Mouse (Mus musculus) megakaryocyte progenitor cell, adult 5-6 weeks (primary cell): Measurements from ENCODE around the gene Rnaseh2a. TPM values are rescaled to one million over a fixed set of nuclear protein-coding genes. Genes with fewer than 3 reads are reported as not detected.
A peak's percentile ranks its signal among the peaks of the same experiment; 100 is the strongest.

Experiments used
- ATAC-seq: replicated peaks from 2 replicates; pipeline ENCODE4 v1.8.0; 2016; ENCODE audit warnings: mild to moderate bottlenecking, moderate TSS enrichment, inconsistent platforms; ENCODE audit not compliant: poor library complexity
- total RNA-seq, 2 experiments: library from RNA; stranded (forward) in 1 of 2; stranded (reverse) in 1 of 2; fragments of 157-497, 149-512 nt in 1 of 2; fragments of 200-1000 nt in 1 of 2; gene quantifications; 2 replicates each; pipeline versions ENCODE4 v1.2.3 to v1.2.4; 2015 to 2017

Rnaseh2a gene
- 136 and 178 TPM in 2 replicates for total RNA-seq (2015)
- total RNA-seq (2017), result 109 and 162 TPM in 2 replicates

DNA sequence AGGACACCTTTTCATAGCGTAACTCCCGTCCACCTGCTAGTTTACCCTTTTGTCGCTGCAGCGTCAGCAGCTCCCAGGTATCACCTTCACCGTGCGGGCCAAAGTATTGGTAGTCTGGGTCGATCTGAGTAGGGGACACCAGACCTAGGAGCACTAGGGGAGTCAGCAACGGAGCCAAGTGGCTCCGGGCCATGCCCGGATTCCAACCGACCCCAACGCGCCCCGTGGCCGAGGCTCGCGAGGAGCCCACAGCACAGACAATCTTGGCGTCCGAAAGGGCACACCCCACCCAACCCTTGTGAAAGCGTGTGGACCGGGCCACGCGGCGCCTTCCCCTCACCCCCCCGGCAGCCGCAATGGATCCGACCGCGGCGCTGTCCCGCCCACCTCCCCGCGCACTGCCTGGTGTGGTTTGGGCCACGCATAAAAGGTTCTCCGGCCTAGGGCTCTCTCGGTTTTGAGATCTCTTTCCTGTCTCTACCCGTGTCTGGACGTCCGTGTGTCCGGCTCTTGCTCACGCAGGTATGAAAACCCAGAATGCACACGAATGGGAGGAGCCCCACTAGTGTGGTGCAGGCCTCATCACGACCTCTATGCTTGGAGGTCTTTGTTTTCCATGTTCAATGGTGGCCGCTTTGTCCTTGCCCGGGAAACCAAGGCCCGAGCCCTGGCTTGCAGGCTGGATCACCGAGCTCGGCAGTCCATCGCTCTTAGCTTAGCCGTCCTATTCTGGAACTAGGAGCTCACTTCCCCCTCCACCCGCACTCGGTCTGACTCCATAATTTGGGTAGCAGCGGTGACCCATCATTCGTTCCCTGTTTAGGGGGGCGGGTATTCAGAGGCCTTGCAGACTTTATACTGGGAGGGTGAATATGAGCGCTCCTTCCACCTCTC lies at the start of gene Rnaseh2a, which contains the start of the genes Gm49661 and Prdx2:
Gene Rnaseh2a, minus strand, starts transcription at position 527 of the 894 bp plus-strand sequence.
Gene Gm49661, minus strand, starts transcription at position 193 of the 894 bp plus-strand sequence.
Gene Prdx2, plus strand, starts transcription at position 347 of the 894 bp plus-strand sequence.
- peak; percentile 40 for ATAC-seq

GRCm38 (mm10) chr8:85017209-85017608 lies 47.6 kb upstream of the Rnaseh2a start:
- ATAC-seq, result no peak

- no peak for ATAC-seq
Observed at GRCm38 (mm10) chr8:85016724-85017123, 47.2 kb upstream of the Rnaseh2a start.

- no peak for ATAC-seq
Observed at GRCm38 (mm10) chr8:85014431-85014830, 44.9 kb upstream of the Rnaseh2a start, which contains the start of gene Best2. Best2 (minus strand) TSS chr8:85014531.

- ATAC-seq, result peak; percentile 98
Observed at GRCm38 (mm10) chr8:85013230-85013840, 43.8 kb upstream of the Rnaseh2a start.

GRCm38 (mm10) chr8:85011242-85011641 lies 41.7 kb upstream of the Rnaseh2a start:
- peak; percentile 49 for ATAC-seq

GRCm38 (mm10) chr8:85007686-85008085 lies 38.1 kb upstream of the Rnaseh2a start:
- peak; percentile 80 for ATAC-seq

DNA sequence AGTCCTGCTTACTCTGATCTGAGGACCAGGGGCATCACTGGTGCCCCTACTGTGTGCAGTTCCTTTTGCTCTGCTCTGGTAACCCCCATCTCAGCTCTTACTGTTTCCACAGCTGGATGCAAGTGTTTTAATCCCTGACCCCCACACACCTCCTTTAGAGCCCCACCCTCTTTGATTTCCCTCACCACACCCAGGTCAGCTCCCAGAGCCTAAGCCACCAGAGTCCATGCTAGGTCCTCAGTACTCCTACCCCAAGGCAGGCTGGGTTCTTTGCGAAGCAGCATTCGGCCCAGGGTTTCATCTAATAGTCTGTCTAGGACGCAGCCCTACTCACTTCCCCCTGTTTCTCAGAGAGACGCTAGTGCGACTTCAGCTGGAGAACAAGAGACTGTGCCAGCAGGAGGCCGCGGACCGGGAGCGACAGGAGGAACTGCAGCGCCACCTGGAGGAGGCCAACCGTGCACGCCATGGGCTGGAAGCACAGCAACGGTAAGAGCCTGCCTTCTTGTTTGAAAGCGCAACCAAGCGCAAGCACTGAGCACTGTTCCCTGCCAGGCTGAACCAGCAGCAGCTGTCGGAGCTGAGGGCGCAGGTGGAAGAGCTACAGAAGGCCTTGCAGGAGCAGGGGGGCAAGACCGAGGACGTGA lies 28.2 kb upstream of the Rnaseh2a start:
- peak; percentile 100 for ATAC-seq

- ATAC-seq, result no peak
Observed at GRCm38 (mm10) chr8:84996978-84997377, 27.4 kb upstream of the Rnaseh2a start.

- no peak for ATAC-seq
Observed at GRCm38 (mm10) chr8:84995680-84996079, 26.1 kb upstream of the Rnaseh2a start.

DNA sequence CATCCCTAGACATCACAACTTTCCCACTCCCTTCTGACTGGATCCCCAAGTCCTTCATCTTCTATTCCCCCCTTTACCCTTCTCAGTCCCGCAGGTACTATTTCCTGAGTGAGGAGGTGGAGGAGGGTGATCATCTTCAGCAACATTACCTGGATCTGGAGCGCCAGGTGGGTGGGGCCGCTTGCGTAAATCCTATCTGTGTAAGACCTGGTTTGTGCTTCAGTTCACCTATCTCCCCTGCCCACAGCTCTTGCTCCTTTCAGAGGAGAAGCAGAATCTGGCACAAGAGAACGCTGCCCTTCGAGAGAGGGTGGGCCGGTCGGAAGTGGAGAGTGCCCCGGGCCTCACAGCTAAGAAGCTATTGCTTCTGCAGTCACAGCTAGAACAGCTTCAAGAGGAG lies 24.8 kb upstream of the Rnaseh2a start:
- no peak for ATAC-seq

DNA sequence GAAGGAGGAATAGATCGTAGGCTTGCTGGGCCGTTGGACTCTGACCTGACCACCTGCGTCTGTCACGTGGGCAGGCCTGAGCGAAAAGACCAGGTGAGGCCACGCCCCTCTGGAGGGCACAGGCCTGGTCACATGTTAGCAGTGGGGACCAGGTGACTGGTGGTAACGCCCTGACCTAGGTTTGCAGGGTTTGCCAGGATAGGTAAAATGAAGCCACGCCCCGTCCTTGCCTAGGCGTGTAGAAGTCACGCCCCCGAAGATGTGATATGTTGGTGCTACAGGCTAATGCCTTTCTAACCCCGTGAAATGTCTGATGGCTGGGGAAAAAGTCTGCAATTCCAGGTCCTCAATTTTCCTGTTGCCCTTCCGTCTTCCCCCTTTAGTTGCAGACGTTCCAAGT lies 21.3 kb upstream of the Rnaseh2a start:
- ATAC-seq, result peak; percentile 15

DNA sequence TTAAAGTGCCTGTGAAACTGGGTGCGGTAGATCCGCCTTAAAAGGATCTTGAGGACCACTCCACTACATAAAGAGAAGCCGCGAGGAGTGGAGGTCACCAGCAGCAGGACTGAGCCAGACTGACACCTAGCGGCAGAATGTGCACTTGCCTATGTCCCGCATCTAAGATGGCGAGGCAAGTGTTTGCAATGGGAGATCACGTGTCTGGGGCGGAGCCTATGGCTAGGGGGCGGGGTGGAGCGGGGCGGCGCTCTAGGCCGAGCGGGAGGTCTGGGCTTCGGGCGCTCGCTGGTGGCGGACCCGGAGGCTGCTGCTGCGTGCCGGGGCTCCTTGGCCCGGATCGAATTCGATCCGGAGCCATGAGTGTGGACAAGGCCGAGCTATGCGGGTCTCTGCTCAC lies 20.8 kb upstream of the Rnaseh2a start, which contains the start of gene Hook2:
Gene Hook2, plus strand, starts transcription at position 255 of the 400 bp plus-strand sequence.
- ATAC-seq, result peak; percentile 76

DNA sequence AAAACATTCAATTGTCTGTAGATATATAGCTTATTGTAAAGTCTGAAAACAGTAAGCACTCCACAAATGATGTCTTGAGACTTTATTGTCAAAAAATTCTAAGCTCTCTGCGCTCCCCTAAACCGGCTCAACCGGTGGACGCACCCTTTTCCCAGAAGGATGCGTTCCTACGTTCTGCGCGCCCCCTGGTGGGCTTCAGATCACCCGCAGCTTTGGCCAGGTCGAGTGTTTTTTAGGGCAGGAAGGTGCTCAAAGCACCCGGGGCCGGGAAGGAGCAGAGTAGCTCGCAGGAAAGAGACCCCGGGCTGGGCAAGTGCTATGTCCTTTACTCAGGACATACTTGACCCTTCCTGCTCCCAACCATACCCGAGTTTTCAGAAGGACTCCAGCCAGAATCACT lies 20.2 kb upstream of the Rnaseh2a start:
- peak; percentile 55 for ATAC-seq

DNA sequence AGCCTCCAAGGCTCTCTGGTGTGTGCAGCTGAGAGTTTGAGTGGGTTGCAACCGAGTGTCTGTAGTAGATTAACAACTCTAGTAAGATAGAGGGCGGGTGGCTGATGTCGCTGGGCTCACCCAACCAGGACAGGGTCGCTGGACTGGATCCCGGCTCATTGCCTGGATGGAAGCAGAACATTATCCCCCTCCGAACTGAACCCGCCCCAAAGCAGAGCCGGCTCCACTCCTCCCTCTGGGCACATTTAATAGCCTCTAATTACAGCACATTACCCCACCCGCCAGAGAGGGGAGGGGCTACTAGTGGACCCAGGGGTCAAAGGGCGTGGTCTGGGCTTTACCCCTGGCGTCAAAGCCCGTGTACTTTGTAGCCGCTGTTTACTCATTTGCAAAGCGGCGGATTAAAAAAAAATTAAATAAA lies 19.8 kb upstream of the Rnaseh2a start:
- ATAC-seq, result no peak

DNA sequence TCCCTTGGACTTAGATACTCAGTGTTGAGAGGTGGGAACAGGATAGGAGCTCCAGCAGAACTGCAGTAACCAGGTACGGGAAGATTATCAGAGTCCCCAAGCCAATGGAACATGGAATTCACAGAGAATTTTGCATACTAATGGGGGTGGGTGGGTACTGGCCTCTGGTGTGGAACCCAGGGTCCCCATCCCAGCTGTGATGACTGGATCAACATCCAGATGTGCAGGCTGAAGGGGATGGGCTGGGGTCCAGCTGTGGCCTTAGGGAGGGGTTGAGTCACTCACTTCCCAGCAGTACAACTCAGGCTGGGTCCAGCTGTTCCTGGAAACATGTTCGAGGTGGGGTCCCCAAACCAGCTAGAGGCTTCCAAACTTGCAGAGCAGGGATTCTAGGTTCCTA lies 18.3 kb upstream of the Rnaseh2a start:
- no peak for ATAC-seq

GRCm38 (mm10) chr8:84987388-84987787 lies 17.8 kb upstream of the Rnaseh2a start:
- no peak for ATAC-seq

GRCm38 (mm10) chr8:84986379-84986945 lies 16.9 kb upstream of the Rnaseh2a start:
- ATAC-seq, result peak; percentile 10

GRCm38 (mm10) chr8:84985684-84986378 lies 16.3 kb upstream of the Rnaseh2a start:
- peak; percentile 47 for ATAC-seq

DNA sequence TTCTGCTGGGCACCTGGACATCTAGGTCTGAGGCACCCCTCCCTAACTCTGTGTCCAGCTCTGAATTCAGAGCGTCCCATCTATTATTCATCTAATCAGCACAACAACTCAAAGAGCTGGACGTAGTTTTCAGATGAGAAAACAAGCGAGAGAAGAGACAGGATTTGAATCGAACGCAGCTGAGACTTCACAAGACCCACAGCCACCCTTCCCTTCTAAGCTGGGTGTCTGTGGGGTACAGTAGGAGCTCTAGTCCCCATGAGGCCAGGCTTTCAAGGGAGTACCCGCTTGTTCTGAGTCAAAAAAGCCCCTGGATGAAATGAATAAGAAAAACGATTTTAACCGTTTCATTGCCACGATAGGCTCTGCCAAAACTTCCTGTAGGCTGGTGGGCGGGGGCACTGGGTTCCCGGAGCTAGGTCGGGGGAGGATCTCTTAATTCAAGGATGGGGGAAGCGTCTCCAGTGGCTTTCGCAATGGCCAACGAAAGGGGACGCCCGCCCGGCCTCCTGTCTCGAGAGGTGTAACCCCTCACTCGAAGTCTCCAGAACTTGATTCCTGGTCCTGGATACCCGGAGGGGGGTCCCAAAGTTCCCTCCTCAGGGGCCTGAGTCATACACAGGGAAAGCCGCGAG lies 15.6 kb upstream of the Rnaseh2a start:
- ATAC-seq, result no peak
